Mouse (Mus musculus): ENCODE measurements around the gene Rbm25. TPM values are rescaled to one million over a fixed set of nuclear protein-coding genes. Genes with fewer than 3 reads are reported as not detected.
A peak's percentile ranks its signal among the peaks of the same experiment; 100 is the strongest.

Rbm25 gene
- total RNA-seq, 2 experiments from 2014 or later, result 109 to 127 TPM

GRCm38 (mm10) chr12:83708160-83709092, 77.4 kb downstream of the Rbm25 start:
- no peak overlapping the region for H3K27ac ChIP-seq
- DNase-seq (ENCODE audit: extremely low spot score in 1 of 2, low spot score in 2 of 2), result no peak
- H3K4me3 ChIP-seq, result no peak overlapping the region
- intact Hi-C loops (cut with DNase I), result no loop called here
- TF ChIP-seq CTCF (IDR thresholded peaks at IDR 0.05), result no peak

GRCm38 (mm10) chr12:83709934-83710333, 78.9 kb downstream of the Rbm25 start:
- H3K4me3 ChIP-seq, result no peak overlapping the region
- no peak overlapping the region for H3K27ac ChIP-seq
- intact Hi-C loops (cut with DNase I), result loop anchor here (5.0 to 10.0 kb wide), 3 partner anchors 227 to 352 kb away; partner anchors contain the start of genes Acot4 and Gm49366
- no peak for TF ChIP-seq CTCF (IDR thresholded peaks at IDR 0.05)
- no peak for DNase-seq (ENCODE audit: extremely low spot score in 1 of 2, low spot score in 2 of 2)

GRCm38 (mm10) chr12:83713749-83714148, 82.7 kb downstream of the Rbm25 start:
- intact Hi-C loops (cut with DNase I), result loop anchor here (5.0 to 10.0 kb wide), 3 partner anchors 224 to 349 kb away; partner anchors contain the start of genes Acot4 and Gm49366
- TF ChIP-seq CTCF (IDR thresholded peaks at IDR 0.05), result peak; percentile 77
- peak; percentile 33 to 42 for DNase-seq (ENCODE audit: extremely low spot score in 1 of 2, low spot score in 2 of 2)
- no peak overlapping the region for H3K27ac ChIP-seq
- H3K4me3 ChIP-seq, result no peak overlapping the region

- no peak for DNase-seq (ENCODE audit: extremely low spot score in 1 of 2, low spot score in 2 of 2)
- Histone ChIP-seq H3K27ac (peak overlapping the region; percentile 58), H3K4me3 (no peak overlapping the region)
- no peak for TF ChIP-seq CTCF (IDR thresholded peaks at IDR 0.05)
- intact Hi-C loops (cut with DNase I), result loop anchor here (2.0 to 10.0 kb wide), 4 partner anchors 54 to 318 kb away; partner anchors contain the start of genes Acot4, Gm49366 and Riox1
Observed at GRCm38 (mm10) chr12:83716416-83717184, 85.6 kb downstream of the Rbm25 start.

- Histone ChIP-seq H3K4me3 (no peak overlapping the region), H3K27ac (no peak overlapping the region)
- TF ChIP-seq CTCF (IDR thresholded peaks at IDR 0.05), result no peak
- intact Hi-C loops (cut with DNase I), result loop anchor here (5.0 to 10.0 kb wide), 3 partner anchors 73 to 315 kb away; partner anchors contain the start of genes Acot4, Gm49366 and Riox1
- DNase-seq (ENCODE audit: extremely low spot score in 1 of 2, low spot score in 2 of 2), result no peak
Observed at GRCm38 (mm10) chr12:83719431-83719830, 88.4 kb downstream of the Rbm25 start.

- no peak for TF ChIP-seq CTCF (IDR thresholded peaks at IDR 0.05)
- peak overlapping the region; percentile 32; the same call in 1 of the 2 replicates for H3K27ac ChIP-seq
- intact Hi-C loops (cut with DNase I), result no loop called here
- DNase-seq (ENCODE audit: extremely low spot score in 1 of 2, low spot score in 2 of 2), result no peak
- H3K4me3 ChIP-seq, result no peak overlapping the region
Observed at GRCm38 (mm10) chr12:83721281-83721680, 90.2 kb downstream of the Rbm25 start.

- no peak for DNase-seq (ENCODE audit: extremely low spot score in 1 of 2, low spot score in 2 of 2)
- intact Hi-C loops (cut with DNase I), result no loop called here
- no peak overlapping the region for H3K27ac ChIP-seq
- no peak overlapping the region for H3K4me3 ChIP-seq
- no peak for TF ChIP-seq CTCF (IDR thresholded peaks at IDR 0.05)
Observed at GRCm38 (mm10) chr12:83723037-83723436, 92.0 kb downstream of the Rbm25 start.

GRCm38 (mm10) chr12:83726510-83727308, 95.7 kb downstream of the Rbm25 start:
- intact Hi-C loops (cut with DNase I), result no loop called here
- H3K27ac ChIP-seq, result 0 out of 2 replicates have a peak overlapping the region, but pooled peaks have one; percentile 2
- no peak for DNase-seq (ENCODE audit: extremely low spot score in 1 of 2, low spot score in 2 of 2)
- H3K4me3 ChIP-seq, result no peak overlapping the region
- no peak for TF ChIP-seq CTCF (IDR thresholded peaks at IDR 0.05)

GRCm38 (mm10) chr12:83732225-83732624, 101.2 kb downstream of the Rbm25 start:
- DNase-seq (ENCODE audit: extremely low spot score in 1 of 2, low spot score in 2 of 2), result no peak
- TF ChIP-seq CTCF (IDR thresholded peaks at IDR 0.05), result no peak
- intact Hi-C loops (cut with DNase I), result no loop called here
- Histone ChIP-seq H3K27ac (no peak overlapping the region), H3K4me3 (no peak overlapping the region)

Other genes starting within 250 kb of the Rbm25 start
- 1 to 10 TPM; 6.0 to 7.0 TPM for gene Dpf3, start 143.5 kb upstream of the Rbm25 start, total RNA-seq (2021)
- 10 to 100 TPM; 31.6 to 32.3 TPM for gene Dcaf4, start 110.8 kb upstream of the Rbm25 start, total RNA-seq (2021)
- gene Zfyve1, start 34.0 kb upstream of the Rbm25 start, total RNA-seq (2021), result 10 to 100 TPM; 43.9 to 48.9 TPM
- 10 to 100 TPM; 60.7 to 61.7 TPM for gene Psen1, start 56.9 kb downstream of the Rbm25 start, total RNA-seq (2021)
- 1 to 10 TPM; 8.4 to 10.0 TPM for gene Papln, start 132.4 kb downstream of the Rbm25 start, total RNA-seq (2021)

Data from left cerebral cortex, adult 2 months (tissue).